In genomic region chr12:17692356-17692755, GRCm38 (mm10) we compare ENCODE assay signal across 8 mouse cellular contexts. TPM values are rescaled to one million over a fixed set of nuclear protein-coding genes. Genes with fewer than 3 reads are reported as not detected.
DNase-seq lines count a peak whose midpoint lies in the region; ATAC-seq lines count a peak whose summit lies in the region.

No protein-coding gene starts in this region.

- peaks cover 11% of the 10 kb centered on the region; the same call in 1 of the 2 replicates for H3K4me1 ChIP-seq in kidney, embryonic 14.5 days (ENCODE audit: control insufficient read depth, insufficient read depth, low read length)
- peaks cover 10% of the 10 kb centered on the region for H3K4me1 ChIP-seq in hindbrain, embryonic 14.5 days (replicated peaks; ENCODE audit: control insufficient read depth, insufficient read depth, low read length)
- H3K4me1 ChIP-seq in midbrain, embryonic 16.5 days (ENCODE audit: control insufficient read depth, insufficient read depth, low read length): peaks cover 19% of the 10 kb centered on the region

- WGBS in kidney, embryonic 14.5 days: 28% methylated on average over 5 of the region's 5 CpGs
- 33% methylated on average over 5 of the region's 5 CpGs for WGBS in hindbrain, embryonic 14.5 days
- WGBS in midbrain, embryonic 16.5 days: 26% methylated on average over 5 of the region's 5 CpGs

- peak overlapping the region; percentile 81 for H3K4me3 ChIP-seq in kidney, embryonic 14.5 days (ENCODE audit: low read length)
- peak overlapping the region; percentile 79 for H3K4me3 ChIP-seq in hindbrain, embryonic 14.5 days (replicated peaks; ENCODE audit: low read length)
- peak overlapping the region; percentile 82 for H3K4me3 ChIP-seq in midbrain, embryonic 16.5 days (ENCODE audit: low read depth, low read length)

- no peaks in the 10 kb centered on the region for H3K36me3 ChIP-seq in kidney, embryonic 14.5 days (ENCODE audit: control insufficient read depth, insufficient read depth, low read length)
- no peaks in the 10 kb centered on the region for H3K36me3 ChIP-seq in hindbrain, embryonic 14.5 days (replicated peaks; ENCODE audit: control insufficient read depth, insufficient read depth)
- H3K36me3 ChIP-seq in midbrain, embryonic 16.5 days (ENCODE audit: control insufficient read depth, insufficient read depth, low read length): no peaks in the 10 kb centered on the region

- no peak for ATAC-seq in kidney, embryonic 14.5 days (ENCODE audit: low FRiP score, low TSS enrichment)
- ATAC-seq in hindbrain, embryonic 14.5 days (ENCODE audit: low FRiP score): no peak
- no peak for ATAC-seq in midbrain, embryonic 16.5 days

- no peak overlapping the region for H3K27ac ChIP-seq in kidney, embryonic 14.5 days (ENCODE audit: low read depth, low read length)
- no peak overlapping the region for H3K27ac ChIP-seq in hindbrain, embryonic 14.5 days
- no peak overlapping the region for H3K27ac ChIP-seq in midbrain, embryonic 16.5 days (ENCODE audit: low read length)

- no peaks in the 10 kb centered on the region for H3K27me3 ChIP-seq in kidney, embryonic 14.5 days (ENCODE audit: control insufficient read depth, insufficient read depth, low read length)
- H3K27me3 ChIP-seq in hindbrain, embryonic 14.5 days (ENCODE audit: control insufficient read depth, insufficient read depth, low read length): no peaks in the 10 kb centered on the region
- no peaks in the 10 kb centered on the region for H3K27me3 ChIP-seq in midbrain, embryonic 16.5 days (ENCODE audit: control insufficient read depth, insufficient read depth, low read depth, low read length)

- intact Hi-C loops in left cerebral cortex, postnatal 4 days (cut with DNase I): no loop called here

- H3K9me3 ChIP-seq in kidney, embryonic 14.5 days (ENCODE audit: control insufficient read depth, low read length): no peaks in the 10 kb centered on the region
- no peaks in the 10 kb centered on the region for H3K9me3 ChIP-seq in hindbrain, embryonic 14.5 days (ENCODE audit: control insufficient read depth, low read length)
- no peaks in the 10 kb centered on the region for H3K9me3 ChIP-seq in midbrain, embryonic 16.5 days (replicated peaks; ENCODE audit: control insufficient read depth, low read length, poor library complexity, severe bottlenecking)

- DNase-seq in kidney, postnatal 36 days: no peak
- DNase-seq in cerebellum, adult 9-11 months: peak; percentile 76
- DNase-seq in hindbrain, embryonic 14.5 days (ENCODE audit: low spot score): no peak
- DNase-seq in right cerebral cortex, adult 2 months (ENCODE audit: low spot score in 2 of 2): no peak
- DNase-seq in left cerebral cortex, postnatal 4 days: no peak
- no peak for DNase-seq in right cerebral cortex, postnatal 10 days (ENCODE audit: low spot score in 2 of 2)

- peak overlapping the region; percentile 93 for H3K4me2 ChIP-seq in kidney, embryonic 14.5 days (replicated peaks; ENCODE audit: low read depth, low read length)
- H3K4me2 ChIP-seq in hindbrain, embryonic 14.5 days (replicated peaks): peak overlapping the region; percentile 96
- peak overlapping the region; percentile 91 for H3K4me2 ChIP-seq in midbrain, embryonic 16.5 days (ENCODE audit: low read length)

- H3K9ac ChIP-seq in kidney, embryonic 14.5 days (ENCODE audit: low read depth, low read length): peak overlapping the region; percentile 79
- peak overlapping the region; percentile 71 for H3K9ac ChIP-seq in hindbrain, embryonic 14.5 days
- H3K9ac ChIP-seq in midbrain, embryonic 16.5 days (ENCODE audit: low read depth, low read length): peak overlapping the region; percentile 81

RNA-seq across cellular contexts. Expression of gene Hpcal1, which starts 1.7 kb away (rescaled TPM):
- 44.8 and 58.1 TPM in 2 replicates for polyA plus RNA-seq in kidney, embryonic 14.5 days (2014; fragmentation: Nextera tagmentation; extraction: Ambion mirVana)
- 125 and 133 TPM in 2 replicates for polyA plus RNA-seq in hindbrain, embryonic 14.5 days (2014; fragmentation: Nextera tagmentation; extraction: Ambion mirVana)
- 97.2 and 107 TPM in 2 replicates for polyA plus RNA-seq in midbrain, embryonic 16.5 days (2015; fragmentation: Nextera tagmentation; extraction: Ambion mirVana)
- 10 to 100 TPM; 28.7 to 49.3 TPM for total RNA-seq in left cerebral cortex, postnatal 4 days (2021)
